Mouse (Mus musculus): ENCODE data around the gene Olfr718-ps1. TPM values are rescaled to one million over a fixed set of nuclear protein-coding genes. Genes with fewer than 3 reads are reported as not detected.
A peak's percentile ranks its signal among the peaks of the same experiment; 100 is the strongest.

Gene Olfr718-ps1
- polyA plus RNA-seq, 1 experiment from 2014 or later = not detected

DNA sequence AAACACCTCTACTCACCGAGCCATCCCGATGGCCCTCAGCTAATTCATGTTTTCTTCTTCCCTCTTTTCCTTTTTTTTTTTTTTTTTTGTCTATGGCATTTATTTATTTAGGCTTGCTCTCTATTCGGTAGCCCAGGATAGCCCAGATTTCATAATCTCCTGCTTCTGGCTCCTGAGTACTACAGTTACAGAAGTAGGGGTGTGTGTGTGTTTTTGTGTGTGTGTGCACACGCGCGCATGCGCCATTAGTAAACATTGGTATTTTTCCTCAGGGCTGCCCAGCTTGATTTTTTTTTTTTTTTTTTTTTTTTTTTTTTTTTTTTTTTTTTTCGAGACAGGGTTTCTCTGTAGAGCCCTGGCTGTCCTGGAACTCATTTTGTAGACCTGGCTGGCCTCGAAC, 21.3 kb downstream of the Olfr718-ps1 start:
- no peaks in the 10 kb centered on the region for H3K36me3 ChIP-seq (ENCODE audit: poor library complexity, severe bottlenecking)
- 90% methylated on average over 9 of the region's 9 CpGs for WGBS
- no peaks in the 10 kb centered on the region for H3K27me3 ChIP-seq
- peak overlapping the region; percentile 66; the same call in 1 of the 2 replicates for H3K27ac ChIP-seq
- no peaks in the 10 kb centered on the region; the same call in 1 of the 2 replicates for H3K9me3 ChIP-seq (replicated peaks)
- no peak overlapping the region for H3K9ac ChIP-seq
- H3K4me1 ChIP-seq = peaks cover 9% of the 10 kb centered on the region; the same call in 1 of the 2 replicates
- ATAC-seq = no peak
- no peak overlapping the region for H3K4me2 ChIP-seq
- no peak overlapping the region for H3K4me3 ChIP-seq

- Histone ChIP-seq H3K36me3 (ENCODE audit: poor library complexity, severe bottlenecking) (no peaks in the 10 kb centered on the region), H3K4me1 (peaks cover 9% of the 10 kb centered on the region; the same call in 1 of the 2 replicates), H3K4me3 (no peak overlapping the region), H3K27me3 (no peaks in the 10 kb centered on the region), H3K9me3 (replicated peaks) (no peaks in the 10 kb centered on the region; the same call in 1 of the 2 replicates), H3K4me2 (peak overlapping the region; percentile 3; the same call in 1 of the 2 replicates), H3K9ac (no peak overlapping the region), H3K27ac (peak overlapping the region; percentile 66)
- 16% methylated on average over 7 of the region's 7 CpGs for WGBS
- peak; percentile 75; the same call in 1 of the 2 replicates for ATAC-seq
Measured at GRCm38 (mm10) chr5:143125601-143126000, 21.8 kb downstream of the Olfr718-ps1 start.

GRCm38 (mm10) chr5:143124805-143125378, 22.5 kb downstream of the Olfr718-ps1 start:
- Histone ChIP-seq H3K9ac (no peak overlapping the region), H3K4me3 (no peak overlapping the region), H3K27ac (peak overlapping the region; percentile 66), H3K27me3 (no peaks in the 10 kb centered on the region), H3K4me2 (no peak overlapping the region), H3K9me3 (replicated peaks) (no peaks in the 10 kb centered on the region; the same call in 1 of the 2 replicates), H3K36me3 (ENCODE audit: poor library complexity, severe bottlenecking) (no peaks in the 10 kb centered on the region), H3K4me1 (peaks cover 9% of the 10 kb centered on the region; the same call in 1 of the 2 replicates)
- 74% methylated on average over 4 of the region's 4 CpGs for WGBS
- ATAC-seq = no peak

DNA sequence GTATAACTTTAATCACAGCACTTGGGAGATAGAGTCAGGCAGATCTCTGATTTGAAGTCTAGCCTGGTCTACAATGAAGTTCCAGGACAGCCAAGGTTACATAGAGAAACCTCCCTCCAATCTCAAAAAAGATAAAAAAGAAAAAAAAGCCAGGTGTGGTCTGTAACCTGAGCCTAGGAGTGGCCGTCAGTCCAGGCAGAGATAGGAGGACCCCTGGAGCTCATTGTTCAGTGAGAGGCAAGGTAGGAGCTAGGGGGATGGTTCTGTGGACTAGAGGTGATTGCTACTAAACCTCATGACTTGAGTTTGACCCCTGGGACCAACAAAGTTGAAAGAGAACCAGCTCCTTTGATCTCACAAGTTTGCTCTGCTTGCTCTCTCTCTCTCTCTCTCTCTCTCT, 24.7 kb downstream of the Olfr718-ps1 start:
- ATAC-seq = no peak
- Histone ChIP-seq H3K9me3 (replicated peaks) (no peaks in the 10 kb centered on the region), H3K36me3 (ENCODE audit: poor library complexity, severe bottlenecking) (no peaks in the 10 kb centered on the region), H3K9ac (no peak overlapping the region), H3K4me3 (no peak overlapping the region), H3K27me3 (no peaks in the 10 kb centered on the region), H3K4me1 (peaks cover 9% of the 10 kb centered on the region; the same call in 1 of the 2 replicates), H3K27ac (no peak overlapping the region), H3K4me2 (no peak overlapping the region)
- WGBS = 35% methylated on average over 1 of the region's 1 CpGs

DNA sequence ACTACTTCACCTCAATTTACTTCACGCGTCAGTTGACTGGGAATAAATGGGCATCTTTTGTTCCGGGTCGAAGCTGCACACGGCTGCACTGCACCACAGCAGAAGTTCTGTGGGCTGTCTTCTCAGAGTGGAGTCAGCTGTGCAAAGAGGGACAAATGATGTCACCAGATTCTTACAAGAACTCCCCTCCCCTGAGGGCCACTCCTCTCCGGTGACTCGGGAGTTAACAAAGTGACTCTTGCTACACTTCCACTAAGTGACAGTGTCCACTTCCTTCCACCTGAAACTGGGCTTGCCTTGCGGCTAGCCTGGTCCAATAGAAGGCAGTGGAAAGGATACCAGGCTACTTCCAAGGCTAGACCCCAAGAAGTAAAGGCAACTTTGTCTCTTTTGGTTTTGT, 25.3 kb downstream of the Olfr718-ps1 start:
- no peak overlapping the region for H3K27ac ChIP-seq
- no peak overlapping the region for H3K4me2 ChIP-seq
- H3K27me3 ChIP-seq = no peaks in the 10 kb centered on the region
- ATAC-seq = no peak
- WGBS = 77% methylated on average over 8 of the region's 8 CpGs
- H3K4me3 ChIP-seq = no peak overlapping the region
- H3K4me1 ChIP-seq = peaks cover 9% of the 10 kb centered on the region; the same call in 1 of the 2 replicates
- no peak overlapping the region for H3K9ac ChIP-seq
- H3K9me3 ChIP-seq (replicated peaks) = no peaks in the 10 kb centered on the region
- H3K36me3 ChIP-seq (ENCODE audit: poor library complexity, severe bottlenecking) = no peaks in the 10 kb centered on the region

GRCm38 (mm10) chr5:143112281-143113246, 34.8 kb downstream of the Olfr718-ps1 start, which contains the start of gene Rnf216:
TSS of gene Rnf216 (minus strand) at chr5:143112994.
- Histone ChIP-seq H3K4me1 (peaks cover 14% of the 10 kb centered on the region), H3K27ac (peak within 1 kb of the TSS; percentile 89)
- under 1% methylated on average over 83 of the region's 110 CpGs for WGBS

GRCm38 (mm10) chr5:143106842-143107241, 40.5 kb downstream of the Olfr718-ps1 start:
- Histone ChIP-seq H3K4me3 (no peak overlapping the region), H3K4me1 (peaks cover 16% of the 10 kb centered on the region), H3K9me3 (replicated peaks) (no peaks in the 10 kb centered on the region), H3K27ac (no peak overlapping the region), H3K27me3 (no peaks in the 10 kb centered on the region), H3K36me3 (ENCODE audit: poor library complexity, severe bottlenecking) (no peaks in the 10 kb centered on the region), H3K9ac (no peak overlapping the region), H3K4me2 (no peak overlapping the region)
- ATAC-seq = no peak
- WGBS = 95% methylated on average over 3 of the region's 3 CpGs

More at GRCm38 (mm10) chr5:143112281-143113246, 34.8 kb downstream of the Olfr718-ps1 start, which contains the start of gene Rnf216:
- no peaks in the 10 kb centered on the region for H3K36me3 ChIP-seq (ENCODE audit: poor library complexity, severe bottlenecking)
- peak within 1 kb of the TSS; percentile 86 for H3K4me3 ChIP-seq
- H3K9ac ChIP-seq = peak within 1 kb of the TSS; percentile 84
- H3K4me2 ChIP-seq = peak within 1 kb of the TSS; percentile 91
- no peaks in the 10 kb centered on the region for H3K9me3 ChIP-seq (replicated peaks)
- H3K27me3 ChIP-seq = no peaks in the 10 kb centered on the region
- peak; percentile 97 for ATAC-seq

DNA sequence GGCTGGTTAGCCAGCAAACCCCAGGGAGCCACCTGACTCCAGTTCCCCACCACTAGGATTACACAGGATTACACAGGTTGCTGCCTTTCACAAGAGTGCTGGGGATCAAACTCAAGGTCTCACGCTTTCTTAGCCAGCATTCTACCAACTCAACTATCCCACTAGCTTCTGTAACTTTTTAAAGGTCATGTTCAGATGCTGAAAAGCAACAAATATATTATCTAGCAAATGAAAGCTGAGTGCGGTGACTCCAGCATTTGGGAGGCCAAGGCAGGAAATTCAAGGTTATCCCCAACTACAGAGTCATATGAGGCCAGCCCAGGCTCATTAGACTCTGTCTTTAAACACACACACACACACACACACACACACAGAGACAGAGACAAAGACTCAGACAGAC, 44.1 kb downstream of the Olfr718-ps1 start:
- no peak overlapping the region for H3K27ac ChIP-seq
- H3K36me3 ChIP-seq (ENCODE audit: poor library complexity, severe bottlenecking) = no peaks in the 10 kb centered on the region
- no peak overlapping the region for H3K4me3 ChIP-seq
- H3K27me3 ChIP-seq = no peaks in the 10 kb centered on the region
- H3K9ac ChIP-seq = no peak overlapping the region
- no peak for ATAC-seq
- no peak overlapping the region for H3K4me2 ChIP-seq
- H3K9me3 ChIP-seq (replicated peaks) = no peaks in the 10 kb centered on the region
- 97% methylated on average over 2 of the region's 2 CpGs for WGBS
- H3K4me1 ChIP-seq = peaks cover 13% of the 10 kb centered on the region

DNA sequence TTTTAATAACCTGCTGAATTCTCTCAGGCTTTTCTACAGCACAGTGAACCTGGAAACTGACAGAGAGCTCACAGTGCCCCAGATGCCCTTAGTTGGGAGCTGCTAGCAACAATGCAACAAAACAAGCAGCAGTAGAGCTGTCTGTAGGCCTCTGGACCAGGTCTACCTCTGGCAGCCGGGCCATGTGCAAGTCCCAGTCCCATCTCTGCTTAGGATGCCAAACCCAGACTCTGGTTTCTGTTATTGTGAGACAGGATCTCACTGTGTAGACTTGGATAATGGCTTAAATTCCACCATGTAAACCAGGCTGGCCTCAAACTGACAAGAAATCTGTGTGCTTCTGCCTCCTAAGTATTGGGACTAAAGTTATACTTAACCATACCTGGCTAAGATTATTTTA, 45.8 kb downstream of the Olfr718-ps1 start:
- Histone ChIP-seq H3K4me1 (peaks cover 13% of the 10 kb centered on the region), H3K9me3 (replicated peaks) (no peaks in the 10 kb centered on the region), H3K9ac (no peak overlapping the region), H3K27me3 (no peaks in the 10 kb centered on the region), H3K4me2 (no peak overlapping the region), H3K4me3 (no peak overlapping the region), H3K27ac (no peak overlapping the region), H3K36me3 (ENCODE audit: poor library complexity, severe bottlenecking) (no peaks in the 10 kb centered on the region)
- WGBS = 88% methylated on average over 1 of the region's 1 CpGs
- ATAC-seq = no peak

DNA sequence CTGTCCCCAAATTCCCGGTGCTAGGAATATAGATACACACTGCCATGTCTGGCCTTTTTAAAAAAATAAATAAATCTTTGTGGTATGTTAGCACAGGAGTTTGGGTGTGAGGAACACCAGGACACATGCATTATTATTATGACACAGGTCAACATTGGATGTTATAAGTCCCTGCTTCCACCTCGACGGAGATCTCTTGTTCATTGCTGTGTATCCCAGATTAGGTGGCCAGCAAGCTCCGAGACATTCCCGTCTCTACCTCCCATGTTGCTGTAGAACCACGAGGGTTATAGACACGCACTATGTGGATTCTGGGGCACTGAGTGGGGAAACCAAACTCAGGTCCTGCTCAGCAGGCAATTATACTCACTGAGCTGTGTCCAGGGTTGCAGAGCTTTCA, 52.1 kb downstream of the Olfr718-ps1 start:
- Histone ChIP-seq H3K27ac (no peak overlapping the region), H3K4me2 (no peak overlapping the region), H3K36me3 (ENCODE audit: poor library complexity, severe bottlenecking) (peaks cover 26% of the 10 kb centered on the region), H3K4me1 (peaks cover 2% of the 10 kb centered on the region), H3K9me3 (replicated peaks) (no peaks in the 10 kb centered on the region), H3K9ac (no peak overlapping the region), H3K4me3 (no peak overlapping the region), H3K27me3 (no peaks in the 10 kb centered on the region)
- no peak for ATAC-seq
- WGBS = 93% methylated on average over 7 of the region's 7 CpGs

GRCm38 (mm10) chr5:143092891-143093290, 54.5 kb downstream of the Olfr718-ps1 start:
- Histone ChIP-seq H3K36me3 (ENCODE audit: poor library complexity, severe bottlenecking) (peaks cover 50% of the 10 kb centered on the region), H3K27ac (no peak overlapping the region), H3K27me3 (no peaks in the 10 kb centered on the region), H3K9me3 (replicated peaks) (no peaks in the 10 kb centered on the region), H3K9ac (no peak overlapping the region), H3K4me3 (no peak overlapping the region), H3K4me1 (no peaks in the 10 kb centered on the region), H3K4me2 (no peak overlapping the region)
- no peak for ATAC-seq
- 70% methylated on average over 3 of the region's 3 CpGs for WGBS

DNA sequence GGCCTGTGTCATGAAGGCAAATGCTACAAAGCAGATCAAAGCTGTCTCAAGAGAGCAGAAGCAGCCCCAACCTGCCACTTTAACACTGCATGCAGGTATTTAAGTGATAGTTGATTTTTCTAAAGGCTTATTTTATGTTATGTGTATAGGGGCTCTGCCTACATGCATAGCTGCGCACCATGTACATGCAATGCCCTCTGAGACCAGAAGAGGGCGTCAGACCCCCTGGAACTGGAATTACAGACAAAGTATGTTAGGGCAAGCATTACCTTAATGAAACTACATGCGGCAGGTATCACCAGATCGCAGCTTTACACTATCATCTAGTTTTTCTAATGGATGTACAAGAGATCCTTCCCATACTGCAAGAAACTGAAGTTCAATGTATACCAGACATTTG, 62.5 kb downstream of the Olfr718-ps1 start:
- no peak overlapping the region for H3K4me2 ChIP-seq
- no peaks in the 10 kb centered on the region for H3K4me1 ChIP-seq
- peaks cover 84% of the 10 kb centered on the region for H3K36me3 ChIP-seq (ENCODE audit: poor library complexity, severe bottlenecking)
- no peaks in the 10 kb centered on the region for H3K9me3 ChIP-seq (replicated peaks)
- no peak overlapping the region for H3K9ac ChIP-seq
- 64% methylated on average over 4 of the region's 4 CpGs for WGBS
- no peak overlapping the region for H3K27ac ChIP-seq
- no peak for ATAC-seq
- H3K4me3 ChIP-seq = no peak overlapping the region
- H3K27me3 ChIP-seq = no peaks in the 10 kb centered on the region

Measured in forebrain, embryonic 13.5 days (tissue).